Mouse (Mus musculus): ENCODE results near the gene Bag5. TPM values are rescaled to one million over a fixed set of nuclear protein-coding genes. Genes with fewer than 3 reads are reported as not detected.
A peak's percentile ranks its signal among the peaks of the same experiment; 100 is the strongest.

Bag5 gene
- polyA plus RNA-seq, 1 experiment = 49.6 TPM

- Histone ChIP-seq H3K4me3 (ENCODE audit: insufficient read depth, low read length) (no peak overlapping the region), H3K27ac (ENCODE audit: insufficient read depth, low read length) (peak overlapping the region; percentile 32; the same call in 1 of the 2 replicates), H3K4me1 (ENCODE audit: control insufficient read depth, insufficient read depth, low read length) (peaks cover 10% of the 10 kb centered on the region)
- no peak for TF ChIP-seq CTCF (IDR thresholded peaks at IDR 0.05; ENCODE audit: extremely low read depth, insufficient read depth, low read length)
- TF ChIP-seq POLR2A (IDR thresholded peaks at IDR 0.05; ENCODE audit: extremely low read depth, insufficient read depth, low read length) = no peak
Observed at GRCm38 (mm10) chr12:111704609-111705008, 8.4 kb downstream of the Bag5 start.

GRCm38 (mm10) chr12:111703301-111703700 lies 9.8 kb downstream of the Bag5 start:
- Histone ChIP-seq H3K4me1 (ENCODE audit: control insufficient read depth, insufficient read depth, low read length) (peaks cover 10% of the 10 kb centered on the region), H3K4me3 (ENCODE audit: insufficient read depth, low read length) (no peak overlapping the region), H3K27ac (ENCODE audit: insufficient read depth, low read length) (no peak overlapping the region)
- no peak for TF ChIP-seq CTCF (IDR thresholded peaks at IDR 0.05; ENCODE audit: extremely low read depth, insufficient read depth, low read length)
- no peak for TF ChIP-seq POLR2A (IDR thresholded peaks at IDR 0.05; ENCODE audit: extremely low read depth, insufficient read depth, low read length)

- Histone ChIP-seq H3K4me3 (ENCODE audit: insufficient read depth, low read length) (no peak overlapping the region), H3K4me1 (ENCODE audit: control insufficient read depth, insufficient read depth, low read length) (peaks cover 9% of the 10 kb centered on the region), H3K27ac (ENCODE audit: insufficient read depth, low read length) (peak overlapping the region; percentile 55; the same call in 1 of the 2 replicates)
- TF ChIP-seq POLR2A (IDR thresholded peaks at IDR 0.05; ENCODE audit: extremely low read depth, insufficient read depth, low read length) (no peak), CTCF (IDR thresholded peaks at IDR 0.05; ENCODE audit: extremely low read depth, insufficient read depth, low read length) (no peak)
Observed at GRCm38 (mm10) chr12:111700920-111701458, 12.1 kb downstream of the Bag5 start.

DNA sequence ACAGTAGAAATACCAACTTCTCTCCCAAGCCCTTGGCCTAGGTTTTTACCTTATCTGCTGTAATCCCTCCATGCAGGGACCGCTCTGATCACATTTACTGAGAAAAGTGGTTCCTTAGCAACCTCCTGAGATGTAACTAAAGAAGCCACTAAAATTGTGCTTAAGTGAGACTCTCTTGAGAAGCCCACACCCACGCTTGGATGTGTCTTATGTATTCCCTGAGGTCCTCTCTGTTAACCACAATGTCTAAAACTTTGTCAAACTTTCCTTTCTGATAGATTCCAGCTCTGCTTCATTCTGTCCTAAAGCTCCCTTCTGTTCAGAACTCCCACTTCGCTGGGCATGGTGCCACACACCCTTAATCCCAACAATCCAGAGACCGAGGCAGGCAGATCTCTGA lies 13.5 kb downstream of the Bag5 start:
- H3K4me3 ChIP-seq (ENCODE audit: insufficient read depth, low read length) = no peak overlapping the region
- H3K4me1 ChIP-seq (ENCODE audit: control insufficient read depth, insufficient read depth, low read length) = peaks cover 12% of the 10 kb centered on the region
- H3K27ac ChIP-seq (ENCODE audit: insufficient read depth, low read length) = peak overlapping the region; percentile 66; the same call in 1 of the 2 replicates
- TF ChIP-seq POLR2A (IDR thresholded peaks at IDR 0.05; ENCODE audit: extremely low read depth, insufficient read depth, low read length) (no peak), CTCF (IDR thresholded peaks at IDR 0.05; ENCODE audit: extremely low read depth, insufficient read depth, low read length) (no peak)

DNA sequence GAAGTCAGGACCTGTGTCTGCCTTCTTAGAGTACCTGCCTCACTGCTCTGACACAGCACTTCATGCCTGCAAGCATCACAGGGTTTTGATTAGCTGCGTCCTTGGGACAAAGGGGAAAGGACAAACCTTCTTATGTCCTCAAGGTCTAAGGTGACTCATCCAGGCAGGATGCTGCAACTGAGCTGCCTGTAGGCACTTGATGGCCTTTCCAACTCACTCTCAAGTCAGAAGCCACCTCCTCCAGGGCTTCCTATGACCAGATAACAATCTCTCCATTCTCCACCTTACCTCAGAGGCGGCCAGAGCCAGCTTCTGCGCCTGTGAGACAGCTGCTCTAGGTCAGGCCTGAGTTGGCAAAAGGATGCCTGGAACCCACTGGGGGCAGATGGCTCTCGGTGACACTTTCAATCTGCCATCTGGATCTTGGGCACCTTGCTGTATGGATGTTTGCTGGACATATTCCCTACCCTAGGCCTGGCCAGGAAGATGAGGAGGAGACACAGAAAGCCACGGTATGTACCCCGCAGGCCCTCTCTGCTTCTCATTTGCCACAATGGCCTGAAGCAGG lies 14.6 kb downstream of the Bag5 start:
- Histone ChIP-seq H3K4me3 (ENCODE audit: insufficient read depth, low read length) (no peak overlapping the region), H3K4me1 (ENCODE audit: control insufficient read depth, insufficient read depth, low read length) (peaks cover 16% of the 10 kb centered on the region), H3K27ac (ENCODE audit: insufficient read depth, low read length) (0 out of 2 replicates have a peak overlapping the region, but pooled peaks have one; percentile 24)
- no peak for TF ChIP-seq CTCF (IDR thresholded peaks at IDR 0.05; ENCODE audit: extremely low read depth, insufficient read depth, low read length)
- no peak for TF ChIP-seq POLR2A (IDR thresholded peaks at IDR 0.05; ENCODE audit: extremely low read depth, insufficient read depth, low read length)

- Histone ChIP-seq H3K27ac (ENCODE audit: insufficient read depth, low read length) (no peak overlapping the region), H3K4me1 (ENCODE audit: control insufficient read depth, insufficient read depth, low read length) (peaks cover 16% of the 10 kb centered on the region), H3K4me3 (ENCODE audit: insufficient read depth, low read length) (no peak overlapping the region)
- TF ChIP-seq POLR2A (IDR thresholded peaks at IDR 0.05; ENCODE audit: extremely low read depth, insufficient read depth, low read length) (no peak), CTCF (IDR thresholded peaks at IDR 0.05; ENCODE audit: extremely low read depth, insufficient read depth, low read length) (no peak)
Observed at GRCm38 (mm10) chr12:111697708-111698107, 15.3 kb downstream of the Bag5 start.

- Histone ChIP-seq H3K27ac (ENCODE audit: insufficient read depth, low read length) (0 out of 2 replicates have a peak overlapping the region, but pooled peaks have one; percentile 40), H3K4me1 (ENCODE audit: control insufficient read depth, insufficient read depth, low read length) (peaks cover 18% of the 10 kb centered on the region), H3K4me3 (ENCODE audit: insufficient read depth, low read length) (no peak overlapping the region)
- peak; percentile 85 for TF ChIP-seq CTCF (IDR thresholded peaks at IDR 0.05; ENCODE audit: extremely low read depth, insufficient read depth, low read length)
- TF ChIP-seq POLR2A (IDR thresholded peaks at IDR 0.05; ENCODE audit: extremely low read depth, insufficient read depth, low read length) = no peak
Observed at GRCm38 (mm10) chr12:111696239-111696638, 16.8 kb downstream of the Bag5 start.

- Histone ChIP-seq H3K4me1 (ENCODE audit: control insufficient read depth, insufficient read depth, low read length) (peaks cover 14% of the 10 kb centered on the region), H3K4me3 (ENCODE audit: insufficient read depth, low read length) (no peak overlapping the region), H3K27ac (ENCODE audit: insufficient read depth, low read length) (peak overlapping the region; percentile 51)
- no peak for TF ChIP-seq POLR2A (IDR thresholded peaks at IDR 0.05; ENCODE audit: extremely low read depth, insufficient read depth, low read length)
- no peak for TF ChIP-seq CTCF (IDR thresholded peaks at IDR 0.05; ENCODE audit: extremely low read depth, insufficient read depth, low read length)
Observed at GRCm38 (mm10) chr12:111694880-111695804, 17.9 kb downstream of the Bag5 start.

DNA sequence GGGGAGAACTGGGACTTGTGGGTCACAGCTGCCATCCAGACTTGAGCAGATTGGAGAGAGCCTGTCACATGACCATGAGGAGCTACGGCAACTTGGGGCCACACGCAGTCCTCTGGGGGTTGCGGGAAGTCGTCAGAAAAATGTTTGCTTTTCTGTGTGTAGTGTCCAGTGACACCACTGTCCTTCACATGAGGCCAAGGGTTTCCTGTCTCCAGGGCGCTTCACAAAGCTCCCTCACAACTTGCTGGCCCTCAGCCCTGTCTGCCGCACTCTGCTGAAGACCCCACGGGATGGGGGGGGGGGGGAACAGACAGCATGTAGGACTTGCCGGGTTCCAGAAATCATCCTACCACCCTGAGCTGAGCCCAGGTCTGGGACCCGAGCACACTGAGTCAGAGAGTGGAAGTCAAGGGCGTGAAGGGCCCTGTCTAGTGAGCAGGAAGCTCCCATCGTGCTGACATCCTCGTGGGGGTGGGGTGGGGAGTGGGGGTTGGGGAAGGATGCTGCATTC lies 18.7 kb downstream of the Bag5 start:
- H3K27ac ChIP-seq (ENCODE audit: insufficient read depth, low read length) = peak overlapping the region; percentile 89
- peaks cover 14% of the 10 kb centered on the region for H3K4me1 ChIP-seq (ENCODE audit: control insufficient read depth, insufficient read depth, low read length)
- H3K4me3 ChIP-seq (ENCODE audit: insufficient read depth, low read length) = no peak overlapping the region
- TF ChIP-seq CTCF (IDR thresholded peaks at IDR 0.05; ENCODE audit: extremely low read depth, insufficient read depth, low read length) (no peak), POLR2A (IDR thresholded peaks at IDR 0.05; ENCODE audit: extremely low read depth, insufficient read depth, low read length) (no peak)

Data from cortical plate, adult 2 months (tissue).